Comparison of ENCODE assay signal across 32 mouse cellular contexts in the genomic region with DNA sequence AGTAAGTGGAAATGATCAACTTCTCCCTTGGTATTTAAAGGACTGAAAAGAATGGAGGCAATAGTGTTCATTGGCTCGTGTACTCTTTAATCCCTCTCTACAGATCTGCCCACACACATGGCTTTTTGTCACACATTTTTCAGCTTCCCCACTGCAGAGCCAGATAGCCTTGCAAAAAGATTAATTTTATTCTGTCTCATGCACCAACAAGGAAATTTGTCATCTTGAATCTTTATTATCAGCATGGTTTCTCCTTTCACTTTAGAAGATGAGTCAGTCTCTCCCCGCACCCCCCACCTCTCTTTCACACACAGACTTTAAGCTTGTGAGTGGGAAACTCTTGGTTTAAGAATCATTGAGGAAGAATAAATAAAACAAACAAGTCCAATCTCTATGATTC. TPM values are rescaled to one million over a fixed set of nuclear protein-coding genes. Genes with fewer than 3 reads are reported as not detected.
DNase-seq lines count a peak whose midpoint lies in the region; ATAC-seq lines count a peak whose summit lies in the region.
"Had no signal": no experiment of that assay in that cellular context is flagged by ENCODE, and none has a peak within 500 bp of the region (broad histone marks: within the 10 kb centered on the region; RNA-seq: fewer than 3 reads in every experiment).

No protein-coding gene starts in this region.

- DNase-seq in frontal cortex, postnatal 10 days (ENCODE audit: low spot score in 2 of 2), result no peak
- DNase-seq in 3T3-L1 (ENCODE audit: low read depth, low spot score) (peak; percentile 51), 416B (ENCODE audit: low read depth) (peak; percentile 63), NIH3T3 (ENCODE audit: low read depth) (peak; percentile 29)
- DNase-seq in ovary, postnatal 14 days (ENCODE audit: low spot score), result no peak
- DNase-seq in ovary, postnatal 10 days (ENCODE audit: low spot score), result no peak
- no peak for DNase-seq in midbrain, embryonic 11.5 days (ENCODE audit: low spot score, missing footprints)
- DNase-seq: B cell, adult 2 months; cerebellum, adult 11-12 months; cerebellum, adult 8-10 months; cerebellum, postnatal 10 days; cerebellum, postnatal 36 days; embryo, embryonic 11 days; gastrocnemius, postnatal 25 days; heart, adult 18-20 months; heart, postnatal 10 days; heart, postnatal 4 days had no signal

- H3K27me3 ChIP-seq in midbrain, embryonic 11.5 days (ENCODE audit: control insufficient read depth, insufficient read depth, low read length), result no peaks in the 10 kb centered on the region
- H3K27me3 ChIP-seq: CH12.LX; embryonic facial prominence, embryonic 13.5 days; forebrain, embryonic 13.5 days; heart, embryonic 12.5 days; heart, embryonic 15.5 days had no signal

- WGBS in midbrain, embryonic 11.5 days, result 65% methylated on average over 2 of the region's 2 CpGs

- H3K9me3 ChIP-seq in midbrain, embryonic 11.5 days (ENCODE audit: control insufficient read depth, low read length), result no peaks in the 10 kb centered on the region
- H3K9me3 ChIP-seq: embryonic facial prominence, embryonic 10.5 days; embryonic facial prominence, embryonic 13.5 days; forebrain, embryonic 13.5 days; G1E; heart, embryonic 12.5 days; heart, embryonic 15.5 days had no signal

- H3K9ac ChIP-seq in midbrain, embryonic 11.5 days (ENCODE audit: low read length), result no peak overlapping the region
- H3K9ac ChIP-seq: embryonic facial prominence, embryonic 13.5 days; forebrain, embryonic 13.5 days; heart, embryonic 12.5 days; heart, embryonic 15.5 days; hindbrain, embryonic 14.5 days had no signal

- no peaks in the 10 kb centered on the region for H3K4me1 ChIP-seq in midbrain, embryonic 11.5 days (ENCODE audit: control insufficient read depth, insufficient read depth, low read length)
- H3K4me1 ChIP-seq: embryonic facial prominence, embryonic 10.5 days; embryonic facial prominence, embryonic 13.5 days; forebrain, embryonic 13.5 days; heart, embryonic 12.5 days; heart, embryonic 15.5 days had no signal

- H3K4me3 ChIP-seq in midbrain, embryonic 11.5 days (ENCODE audit: low read depth, low read length), result no peak overlapping the region
- H3K4me3 ChIP-seq: embryonic facial prominence, embryonic 10.5 days; embryonic facial prominence, embryonic 13.5 days; erythroblast, embryonic 14.5 days; forebrain, embryonic 13.5 days; heart, embryonic 12.5 days; heart, embryonic 15.5 days had no signal

- no peak overlapping the region for H3K27ac ChIP-seq in midbrain, embryonic 11.5 days (ENCODE audit: low read depth, low read length)
- H3K27ac ChIP-seq: embryonic facial prominence, embryonic 10.5 days; embryonic facial prominence, embryonic 13.5 days; forebrain, embryonic 13.5 days; heart, embryonic 15.5 days; hindbrain, embryonic 14.5 days; hindbrain, postnatal 0 days had no signal

- no peak overlapping the region for H3K4me2 ChIP-seq in midbrain, embryonic 11.5 days
- H3K4me2 ChIP-seq: embryonic facial prominence, embryonic 13.5 days; forebrain, embryonic 13.5 days; heart, embryonic 12.5 days; heart, embryonic 15.5 days; hindbrain, embryonic 14.5 days had no signal

- 0 out of 2 replicates have a peak, but pooled peaks have one; percentile 38 for ATAC-seq in frontal cortex, adult (ENCODE audit: low TSS enrichment)
- ATAC-seq in midbrain, embryonic 11.5 days (ENCODE audit: low FRiP score), result no peak
- ATAC-seq: forebrain, embryonic 13.5 days; forebrain, embryonic 16.5 days; hindbrain, postnatal 0 days; inflammation-experienced regulatory T-cells, adult 6 months; intestine, embryonic 16.5 days; Patski had no signal

- no peaks in the 10 kb centered on the region for H3K36me3 ChIP-seq in midbrain, embryonic 11.5 days (ENCODE audit: control insufficient read depth, insufficient read depth, low read length)
- H3K36me3 ChIP-seq: embryonic facial prominence, embryonic 10.5 days; embryonic facial prominence, embryonic 13.5 days; G1E; heart, embryonic 12.5 days; heart, embryonic 15.5 days had no signal

RNA-seq across cellular contexts. Expression of a gene that starts 20.7 kb away (rescaled TPM):
- polyA plus RNA-seq in midbrain, embryonic 11.5 days (2014; fragmentation: Nextera tagmentation; extraction: Ambion mirVana), result 0.66 and 0.90 TPM in 2 replicates
- polyA plus RNA-seq: erythroblast, embryonic 14.5 days; G1E had no signal

Comparison
In these comparisons a context has a peak if more than half of its experiments do, and no peak if none do; other contexts are left out.
1. DNase-seq: peak in 3T3-L1 (single experiment), 416B (single experiment) and NIH3T3 (single experiment); none in frontal cortex, postnatal 10 days (0 of 2), ovary, postnatal 14 days (single experiment), ovary, postnatal 10 days (single experiment) and midbrain, embryonic 11.5 days (single experiment).